Mouse (Mus musculus): ENCODE results near the gene Haus3. TPM values are rescaled to one million over a fixed set of nuclear protein-coding genes. Genes with fewer than 3 reads are reported as not detected.

Gene Haus3
- polyA plus RNA-seq, 1 experiment: 3.0 TPM

GRCm38 (mm10) chr5:34105681-34106080 is 63.6 kb downstream of the Haus3 start:
- Histone ChIP-seq H3K4me3 (no peak overlapping the region), H3K4me2 (ENCODE audit: low read depth) (no peak overlapping the region), H3K79me2 (ENCODE audit: control insufficient read depth, insufficient read depth) (no peaks in the 10 kb centered on the region), H3K27me3 (ENCODE audit: control insufficient read depth, insufficient read depth, insufficient read length) (no peaks in the 10 kb centered on the region), H3ac (ENCODE audit: control insufficient read depth, insufficient read length) (no peak overlapping the region), H3K36me3 (ENCODE audit: control insufficient read depth, insufficient read depth) (no peaks in the 10 kb centered on the region)
- no peak for TF ChIP-seq TCF3 (IDR thresholded peaks at IDR 0.05; ENCODE audit: insufficient read length, low read depth)
- no peak for TF ChIP-seq POLR2A (IDR thresholded peaks at IDR 0.05; ENCODE audit: insufficient read length, low read depth)
- no peak for TF ChIP-seq POLR2AphosphoS2 (IDR thresholded peaks at IDR 0.05; ENCODE audit: insufficient read length, low read depth)
- no peak for TF ChIP-seq E2F4 (IDR thresholded peaks at IDR 0.05; ENCODE audit: insufficient read depth)
- TF ChIP-seq TCF12 (IDR thresholded peaks at IDR 0.05; ENCODE audit: insufficient read depth, poor library complexity, severe bottlenecking): no peak
- no peak for TF ChIP-seq REST (IDR thresholded peaks at IDR 0.05; ENCODE audit: insufficient read depth, insufficient read length)
- TF ChIP-seq CEBPB (IDR thresholded peaks at IDR 0.05; ENCODE audit: insufficient read depth, poor library complexity, severe bottlenecking): no peak
- TF ChIP-seq MAX (IDR thresholded peaks at IDR 0.05; ENCODE audit: low read depth): no peak
- no peak for TF ChIP-seq MYOD1 (IDR thresholded peaks at IDR 0.05; ENCODE audit: control insufficient read depth in 1 of 3, insufficient read length in 2 of 3, low read depth in 2 of 3)
- TF ChIP-seq USF1 (IDR thresholded peaks at IDR 0.05; ENCODE audit: low read depth): no peak
- no peak for TF ChIP-seq SRF (IDR thresholded peaks at IDR 0.05; ENCODE audit: control insufficient read depth, insufficient read length, low read depth)
- TF ChIP-seq MYOG (IDR thresholded peaks at IDR 0.05; ENCODE audit: control insufficient read depth in 1 of 3, insufficient read depth in 1 of 3, insufficient read length in 2 of 3, low read depth in 2 of 3): no peak

Other genes with a start within 250 kb of the Haus3 start
- gene Nelfa, start 233.1 kb downstream of the Haus3 start, polyA plus RNA-seq (2012; fragmentation: generic; extraction: Trizol): 17.1 TPM
- gene Gm1673, start 186.1 kb downstream of the Haus3 start, polyA plus RNA-seq (2012; fragmentation: generic; extraction: Trizol): 1.9 TPM
- 0.01 TPM for gene Nat8l, start 173.5 kb downstream of the Haus3 start, polyA plus RNA-seq (2012; fragmentation: generic; extraction: Trizol)
- gene Poln, start 79 bp downstream of the Haus3 start, polyA plus RNA-seq (2012; fragmentation: generic; extraction: Trizol): 0.04 TPM
- 26.4 TPM for gene Mxd4, start 18.2 kb upstream of the Haus3 start, polyA plus RNA-seq (2012; fragmentation: generic; extraction: Trizol)
- gene Zfyve28, start 118.9 kb upstream of the Haus3 start, polyA plus RNA-seq (2012; fragmentation: generic; extraction: Trizol): 0.08 TPM
- 0.02 TPM for gene Cfap99, start 119.1 kb upstream of the Haus3 start, polyA plus RNA-seq (2012; fragmentation: generic; extraction: Trizol)
- gene Rnf4, start 166.8 kb upstream of the Haus3 start, polyA plus RNA-seq (2012; fragmentation: generic; extraction: Trizol): 78.2 TPM
- 12.7 TPM for gene Fam193a, start 200.4 kb upstream of the Haus3 start, polyA plus RNA-seq (2012; fragmentation: generic; extraction: Trizol)